Mouse (Mus musculus) NIH3T3 (cell line): ENCODE results near the gene Ciapin1.

Source experiments
- DNase-seq: peaks from one replicate; pipeline ENCODE4 v3.0.0-alpha.2; 2012; ENCODE audit warnings: low read depth

The Ciapin1 gene

GRCm38 (mm10) chr8:94805811-94806210, 32.3 kb downstream of the Ciapin1 start:
- DNase-seq: no peak

DNA sequence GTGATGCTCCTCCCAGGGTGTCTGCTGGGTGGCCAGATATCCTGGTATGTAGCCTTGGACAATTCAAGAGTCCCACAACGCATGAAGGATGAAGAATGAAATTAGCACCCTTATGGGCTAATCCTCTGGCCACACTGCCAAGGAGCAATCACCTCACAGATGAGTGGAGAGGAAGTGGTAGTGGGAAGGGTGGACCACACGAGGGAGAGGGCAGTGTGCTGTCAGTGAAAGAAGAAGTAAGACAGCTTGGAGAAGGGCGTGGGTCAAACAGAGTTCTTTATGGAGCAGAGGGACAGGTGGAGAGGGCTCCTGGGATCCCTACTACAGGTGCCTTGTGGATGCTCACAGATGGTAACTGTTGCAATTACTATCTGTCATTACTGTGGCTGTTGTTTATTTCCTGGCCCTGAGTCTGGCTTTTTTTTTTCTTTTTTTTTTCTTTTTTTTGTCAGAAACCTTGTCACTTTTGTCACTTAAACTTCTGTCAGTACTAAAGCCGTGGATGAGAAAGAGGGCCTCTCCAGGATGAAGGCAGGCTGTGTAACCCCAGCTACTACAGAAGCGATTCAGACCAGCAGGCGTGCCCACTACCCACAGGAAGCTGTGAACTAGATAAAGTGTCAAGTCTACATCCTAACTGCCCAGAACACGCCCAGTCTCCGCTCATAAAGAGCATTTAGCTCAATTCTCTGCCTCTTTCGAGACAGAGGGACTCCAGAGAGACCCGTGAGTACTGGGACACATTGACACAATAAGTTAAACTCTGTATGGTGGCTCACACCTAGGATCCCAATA, 33.4 kb downstream of the Ciapin1 start:
- no peak for DNase-seq

GRCm38 (mm10) chr8:94803551-94803950, 34.6 kb downstream of the Ciapin1 start:
- peak; percentile 79 for DNase-seq

DNA sequence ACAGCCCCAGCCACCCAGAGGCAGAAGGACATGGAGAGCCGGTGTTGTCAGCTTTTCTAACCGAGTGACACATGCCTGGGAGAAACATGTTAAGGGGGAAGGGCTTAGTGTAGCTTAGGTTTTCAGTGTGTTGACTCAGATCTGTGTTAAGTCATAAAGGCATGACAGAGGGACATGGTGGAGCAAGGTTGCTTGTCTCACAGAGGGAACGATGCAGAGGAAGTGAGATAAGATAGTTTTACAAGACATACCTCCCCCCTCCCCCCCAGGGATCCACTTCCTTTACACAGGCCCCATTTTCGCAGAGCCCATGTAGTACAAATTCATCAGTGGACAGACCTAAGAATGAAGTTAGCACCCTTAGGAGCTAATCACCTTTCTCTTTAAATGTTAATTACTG, 35.8 kb downstream of the Ciapin1 start:
- DNase-seq: no peak

GRCm38 (mm10) chr8:94801293-94802095, 36.7 kb downstream of the Ciapin1 start:
- DNase-seq: no peak

DNA sequence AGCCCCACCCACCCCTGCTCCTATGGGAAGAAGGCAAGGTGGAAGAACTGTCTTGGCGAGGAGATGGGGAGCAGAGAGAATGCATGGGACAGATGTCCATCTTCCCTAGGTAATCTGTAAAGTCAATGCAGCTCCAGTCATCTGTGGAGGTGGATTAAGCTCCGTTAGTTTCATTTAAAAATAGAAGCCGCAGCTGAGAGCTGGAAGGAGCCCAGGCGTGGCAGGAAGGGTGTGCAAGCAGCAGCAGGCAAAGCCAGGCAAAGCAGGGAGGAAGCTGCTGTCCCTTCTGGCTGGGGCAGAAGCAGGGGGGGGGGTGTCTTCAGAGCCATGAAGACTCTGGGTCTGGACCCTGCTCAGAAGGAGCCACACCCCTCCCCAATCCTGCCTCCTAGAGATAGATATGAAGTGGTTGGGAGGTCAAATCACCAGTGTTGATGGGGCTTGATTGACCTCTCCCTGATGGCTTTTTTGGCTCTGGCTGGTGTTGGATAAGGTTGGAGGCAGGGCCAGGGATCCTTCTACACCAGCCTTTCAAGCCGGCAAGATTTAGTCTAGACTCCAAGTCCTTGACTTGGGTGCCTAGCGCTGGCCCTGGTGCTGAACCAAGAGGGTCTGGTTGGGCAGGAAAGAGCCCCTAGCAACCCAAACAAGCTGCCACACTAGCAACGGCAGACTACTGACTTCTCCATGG, 37.7 kb downstream of the Ciapin1 start:
- peak; percentile 61 for DNase-seq

GRCm38 (mm10) chr8:94794782-94795181, 43.4 kb downstream of the Ciapin1 start:
- DNase-seq: no peak

DNA sequence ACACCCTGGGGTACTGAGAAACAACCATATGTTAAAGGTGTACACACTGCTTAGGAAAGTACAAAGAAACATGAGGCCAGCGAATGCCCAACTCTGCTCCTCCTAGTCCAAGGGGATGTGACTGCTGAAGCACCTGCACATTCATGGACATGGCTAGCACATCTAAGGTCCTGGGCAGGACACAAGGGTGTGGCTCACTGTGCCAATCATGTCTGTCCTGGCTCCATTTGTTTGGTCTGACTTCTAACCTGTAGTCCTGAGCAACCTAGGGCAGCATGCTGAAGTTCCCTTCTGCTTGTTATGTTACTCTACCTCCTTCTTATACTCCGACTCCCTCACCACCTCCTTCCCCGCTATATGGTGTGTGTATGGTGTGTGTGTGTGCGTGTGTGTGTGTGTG, 43.8 kb downstream of the Ciapin1 start:
- DNase-seq: no peak

- DNase-seq: peak; percentile 74
These were observed 48.8 kb downstream of the Ciapin1 start for GRCm38 (mm10) chr8:94789256-94789955.

DNA sequence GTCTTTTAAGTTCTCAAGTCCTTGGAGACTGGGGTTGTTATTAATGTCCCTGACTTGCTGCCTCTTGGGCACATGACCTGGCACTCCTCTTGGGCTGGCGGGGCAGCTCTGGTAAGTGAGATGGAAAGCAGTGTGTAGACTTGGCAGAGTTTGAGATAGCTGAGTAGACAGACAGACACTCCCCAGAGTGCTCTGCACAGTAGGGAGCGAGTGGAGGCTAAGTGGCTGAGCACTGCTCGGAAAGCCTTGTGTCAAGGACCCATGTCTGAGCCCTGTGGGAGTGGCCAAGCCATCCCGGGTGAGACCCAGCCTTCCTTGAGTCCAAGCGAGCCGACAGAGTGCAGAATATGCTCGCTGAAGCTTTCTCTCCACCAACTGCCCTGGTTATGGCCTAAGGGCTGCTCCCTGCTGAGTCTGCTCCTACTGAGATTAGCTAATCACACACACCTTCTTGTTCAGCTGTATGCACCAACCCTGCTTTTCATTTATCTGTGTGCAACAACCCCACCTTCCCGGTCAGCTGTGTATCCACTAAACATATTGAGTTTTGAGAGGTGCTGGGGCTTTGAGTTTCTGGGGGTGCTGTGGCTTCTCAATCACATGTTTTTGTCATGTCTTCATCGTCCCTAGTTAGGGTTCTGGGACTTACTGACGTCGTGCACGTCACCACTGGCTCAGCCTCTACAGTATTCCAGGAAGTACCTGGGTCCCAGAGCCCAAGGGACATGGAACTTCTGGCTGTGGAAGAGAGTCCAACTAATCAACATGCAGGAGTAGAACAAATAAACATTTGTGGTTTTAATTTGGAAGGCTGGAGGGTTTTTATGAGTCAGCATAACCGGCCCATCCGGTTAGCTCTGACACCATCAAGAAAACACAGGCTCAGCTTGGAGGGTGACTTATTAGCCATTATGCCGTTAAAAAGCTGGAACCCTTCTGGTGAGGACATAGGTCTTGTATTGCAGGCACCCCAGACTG, 50.3 kb downstream of the Ciapin1 start:
- DNase-seq: peak; percentile 90

DNA sequence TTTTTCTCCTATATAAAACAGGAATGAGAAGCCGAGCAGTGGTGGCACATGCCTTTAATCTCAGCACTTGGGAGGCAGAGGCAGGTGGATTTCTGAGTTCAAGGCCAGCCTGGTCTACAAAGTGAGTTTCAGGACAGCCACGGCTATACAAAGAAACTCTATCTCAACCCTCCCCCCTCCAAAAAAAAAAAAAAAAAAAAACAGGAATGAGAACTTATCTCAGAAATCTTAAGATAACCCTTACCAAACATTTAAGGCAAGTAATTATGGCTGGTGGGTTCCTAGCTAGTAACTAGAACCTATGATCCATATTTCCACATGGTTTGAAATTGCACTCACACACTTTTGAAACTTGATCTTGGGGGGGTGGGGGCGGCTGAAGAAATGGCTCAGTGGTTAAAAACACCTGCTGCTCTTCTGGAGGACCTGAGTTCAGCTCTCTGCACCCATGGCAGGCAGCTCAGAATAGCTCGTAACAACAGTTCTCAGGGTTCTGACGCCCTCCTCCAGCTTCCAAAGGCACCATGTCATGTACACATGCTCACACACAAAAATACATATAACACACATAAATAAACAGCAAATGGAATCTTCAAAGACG, 52.1 kb downstream of the Ciapin1 start:
- DNase-seq: no peak

DNA sequence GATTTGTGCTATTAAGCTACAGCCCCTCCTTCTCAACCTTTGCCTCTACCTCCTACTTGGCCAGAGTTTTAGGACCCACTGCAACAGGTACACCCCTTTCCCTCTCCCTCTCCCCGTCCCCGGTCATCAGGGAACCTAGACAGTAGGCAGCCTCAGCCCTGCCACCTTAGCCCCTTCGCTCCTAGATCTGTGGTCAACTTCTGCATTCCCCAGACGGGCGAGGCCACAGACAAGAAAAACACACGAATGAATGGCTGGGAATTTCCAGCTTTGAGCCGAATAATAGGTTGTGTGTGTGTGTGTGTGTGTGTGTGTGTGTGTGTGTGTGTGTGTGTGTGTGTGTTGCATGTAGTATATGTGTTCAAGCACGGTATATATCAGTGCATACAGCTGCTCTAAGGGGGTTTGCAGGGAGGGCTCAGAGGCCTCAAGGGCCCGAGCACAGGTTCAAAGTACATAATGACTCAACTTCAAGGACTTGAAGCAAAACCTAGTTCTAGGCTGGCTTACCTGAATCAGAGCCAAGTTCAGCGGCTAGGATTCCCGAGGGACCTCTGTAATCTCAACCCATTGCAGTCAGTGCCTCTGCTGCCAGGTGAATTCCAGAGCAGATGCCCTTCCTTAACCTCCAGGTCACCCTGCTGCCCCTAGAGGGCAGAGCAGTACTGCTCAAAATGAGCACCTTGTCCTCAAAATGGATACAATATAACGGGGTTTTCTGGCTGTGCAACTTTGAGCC, 52.7 kb downstream of the Ciapin1 start:
- DNase-seq: peak; percentile 71

DNA sequence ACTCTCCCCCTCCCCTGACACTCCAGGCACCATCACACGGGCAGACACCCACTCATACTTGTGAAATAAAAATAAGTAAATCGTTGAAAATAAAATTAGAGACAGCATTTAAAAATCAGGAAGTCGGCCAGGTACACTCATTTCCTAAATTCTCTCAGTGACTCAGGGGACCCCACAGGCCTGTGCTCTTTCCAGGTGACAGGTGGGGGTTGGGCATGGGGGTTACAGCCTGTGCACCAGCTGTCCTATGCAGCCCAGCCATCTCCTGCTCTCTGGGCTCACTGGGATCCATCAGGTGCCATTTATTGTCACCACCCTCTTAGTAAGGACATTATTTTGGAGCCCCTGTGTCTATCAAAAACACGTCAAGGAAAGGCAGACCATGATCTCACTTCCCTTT, 54.3 kb downstream of the Ciapin1 start:
- no peak for DNase-seq

DNA sequence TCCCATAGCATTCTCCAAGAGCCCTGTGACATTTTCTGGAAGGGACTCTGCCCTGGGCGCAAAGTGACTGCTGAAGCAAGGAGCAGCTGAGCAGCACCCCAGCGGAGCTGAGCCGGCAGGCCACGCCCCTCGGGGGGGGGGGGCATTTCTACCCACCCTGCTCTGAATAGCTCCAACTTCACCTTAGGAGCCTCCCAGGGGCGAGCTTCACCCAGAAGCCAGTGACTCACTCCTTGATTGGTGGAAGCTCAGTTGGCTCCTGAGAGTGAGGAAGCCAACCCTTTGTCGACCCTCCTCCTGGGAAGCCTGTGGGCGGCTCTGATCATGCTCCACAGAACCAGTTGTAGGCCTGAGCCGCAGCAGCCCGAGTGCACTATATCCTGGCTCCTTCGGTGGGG, 56.3 kb downstream of the Ciapin1 start:
- DNase-seq: peak; percentile 53

DNA sequence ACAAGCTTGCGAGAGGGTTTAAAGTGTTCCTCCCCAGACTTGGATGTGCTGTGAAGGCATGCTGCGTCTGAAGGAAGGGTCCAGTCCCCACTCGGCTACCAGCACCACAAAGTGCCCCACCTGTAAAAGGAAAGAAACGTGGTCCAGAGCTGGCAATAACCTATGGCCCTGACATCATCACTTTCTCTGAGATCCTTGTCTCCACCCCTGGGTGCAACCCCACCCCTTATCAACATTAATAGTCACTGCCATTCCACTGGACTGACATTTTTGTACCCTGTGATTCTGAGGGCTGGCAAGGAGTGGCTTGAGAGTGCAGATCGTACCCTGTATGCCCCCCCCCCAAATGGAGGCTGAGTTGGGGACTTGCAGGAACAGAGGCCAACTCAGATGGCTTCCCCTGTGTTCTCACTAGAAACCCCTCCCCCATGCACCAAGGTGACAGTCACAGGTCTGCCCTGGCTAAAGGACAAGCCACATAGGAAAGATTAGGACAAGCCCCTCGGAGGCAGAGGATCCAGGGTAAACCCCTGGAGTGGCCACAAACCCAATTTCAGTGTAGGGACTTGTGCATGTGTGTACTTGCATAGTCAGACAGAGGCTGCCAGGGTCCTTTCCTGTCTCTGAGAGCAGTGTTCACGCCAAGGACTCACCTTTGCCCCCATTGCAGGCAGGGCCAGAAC, 56.9 kb downstream of the Ciapin1 start:
- no peak for DNase-seq

- no peak for DNase-seq
These were observed 57.5 kb downstream of the Ciapin1 start for GRCm38 (mm10) chr8:94780491-94781154.

GRCm38 (mm10) chr8:94779534-94780294, 58.4 kb downstream of the Ciapin1 start:
- DNase-seq: no peak
